Mouse (Mus musculus) liver (tissue): ENCODE measurements at regions not wholly inside any gene's neighbourhood (a gene's known extent, or its start where the extent isn't known, plus 50 kb on each side); places are given as distances from the start of the nearest gene placed in this dataset.

Experiments used
- DNase-seq: peaks from one replicate; pipeline ENCODE4 v3.0.0-alpha.2; 2020; ENCODE audit warnings: mixed read lengths

DNA sequence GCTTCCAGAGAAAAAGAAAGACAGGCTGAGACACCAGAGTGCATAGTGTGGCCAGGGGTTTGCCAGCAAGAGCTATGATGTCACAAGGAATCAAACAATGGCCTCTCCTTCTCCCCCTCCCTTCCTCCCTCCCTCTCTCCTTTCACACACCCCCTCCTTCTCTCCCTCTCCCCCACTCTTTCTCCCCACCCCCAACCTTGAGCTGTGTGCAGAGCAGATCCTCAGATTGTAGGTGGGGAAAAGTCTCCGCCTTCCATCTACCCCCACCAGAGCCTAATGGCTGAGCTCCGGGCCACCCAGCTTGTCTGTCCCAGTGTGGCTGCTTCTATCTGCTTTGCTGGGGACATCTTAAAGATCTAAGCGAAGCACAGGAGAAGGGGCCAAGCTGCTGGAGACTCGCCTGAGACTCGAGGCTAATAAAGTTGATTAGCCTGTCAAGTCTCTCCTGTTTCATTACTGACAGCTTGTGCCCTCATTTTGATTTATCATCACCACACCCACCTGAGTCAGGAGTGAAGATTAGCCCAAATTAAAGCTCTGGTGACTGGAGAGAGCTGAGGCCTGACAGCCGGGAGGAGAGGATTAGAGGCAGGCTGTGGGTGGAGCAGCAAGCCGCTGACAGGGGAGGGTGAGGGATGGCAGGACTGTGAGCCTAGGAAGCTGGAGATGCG lies 272.8 kb downstream of the Cbln1 start:
- DNase-seq: no peak

DNA sequence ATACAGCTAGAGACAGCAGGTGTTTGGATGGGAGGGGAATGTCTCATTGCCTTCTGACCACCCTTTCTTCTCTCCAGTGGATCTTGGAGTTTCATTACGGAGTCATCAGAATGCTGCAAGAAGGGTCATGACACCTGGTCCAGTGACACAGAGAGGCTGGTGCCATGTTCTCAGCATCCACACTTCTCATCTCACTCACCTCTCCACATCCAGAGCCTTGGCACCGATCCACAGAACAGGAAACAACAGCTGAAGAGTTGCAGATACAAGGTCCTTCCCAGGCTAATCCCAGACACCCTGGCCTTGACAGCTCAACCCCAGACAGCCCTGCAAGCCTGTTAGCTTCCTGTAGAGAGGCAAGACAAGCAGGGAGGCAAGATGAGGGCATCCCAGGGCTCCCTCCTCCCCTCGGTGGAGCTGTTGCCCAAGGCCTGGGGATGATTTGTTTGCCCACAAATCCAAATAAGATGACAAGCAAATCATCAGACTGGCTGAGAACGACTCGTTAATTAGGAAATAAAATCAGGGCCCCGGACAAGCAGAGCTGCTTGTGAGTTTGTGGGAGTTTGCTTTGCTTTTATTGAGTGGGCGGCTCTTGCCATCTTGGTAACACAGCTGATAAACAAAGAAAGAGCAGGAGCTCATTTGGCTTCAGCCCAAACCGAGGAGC lies 274.4 kb downstream of the Cbln1 start:
- DNase-seq: no peak

- DNase-seq: no peak
These were observed 275.4 kb downstream of the Cbln1 start for GRCm38 (mm10) chr8:87197000-87197399.

GRCm38 (mm10) chr8:87196050-87196449 lies 276.4 kb downstream of the Cbln1 start:
- DNase-seq: no peak

DNA sequence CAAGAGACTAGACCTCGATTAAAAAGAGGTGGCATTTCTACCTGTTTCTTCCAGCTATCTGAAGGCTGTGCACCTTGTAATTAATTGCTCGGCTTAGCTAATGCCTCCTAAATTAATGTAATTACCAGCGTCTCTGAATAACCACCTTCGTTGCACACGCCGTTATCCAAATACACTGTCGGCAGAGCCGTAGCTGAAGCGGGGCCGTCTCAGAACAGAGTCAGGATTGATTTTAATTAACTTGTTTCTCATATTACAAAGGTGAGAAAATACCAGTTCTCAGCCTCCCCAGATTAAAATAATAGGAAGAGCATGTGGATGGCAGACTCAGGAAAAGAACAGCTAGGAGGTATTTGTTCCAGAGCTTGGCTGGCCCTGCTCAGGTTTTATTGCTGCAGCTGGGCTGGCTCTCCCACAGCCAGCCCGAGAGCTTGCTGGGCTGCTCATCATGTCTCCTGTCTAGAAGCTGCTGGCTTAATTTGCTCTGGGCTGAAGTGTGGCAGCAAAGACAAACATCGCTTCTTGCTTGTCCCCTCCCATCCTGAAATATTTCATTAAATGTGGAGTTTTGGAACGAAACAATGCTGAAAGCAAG lies 282.5 kb downstream of the Cbln1 start:
- no peak for DNase-seq

- no peak for DNase-seq
These were observed 289.5 kb downstream of the Cbln1 start for GRCm38 (mm10) chr8:87182888-87183287.

DNA sequence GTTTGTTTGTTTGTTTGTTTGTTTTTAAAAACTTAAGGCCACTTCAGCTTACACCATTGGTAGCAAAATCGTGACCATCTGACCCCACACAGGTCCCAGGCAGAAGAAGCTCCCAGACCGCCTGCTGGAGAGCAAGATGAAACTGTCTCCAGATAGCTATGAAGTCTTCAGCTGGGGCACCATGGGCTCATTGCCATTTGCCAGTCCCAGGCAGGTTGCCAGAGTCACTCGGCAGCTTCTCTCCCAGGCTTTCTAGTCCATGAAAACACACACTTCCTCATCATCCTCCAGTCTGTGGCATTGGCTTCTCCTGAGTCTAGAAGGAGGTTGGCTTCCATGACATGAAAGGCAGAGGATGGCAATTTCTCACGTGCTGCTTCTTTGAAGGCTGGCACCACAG lies 293.5 kb upstream of the N4bp1 start:
- no peak for DNase-seq

DNA sequence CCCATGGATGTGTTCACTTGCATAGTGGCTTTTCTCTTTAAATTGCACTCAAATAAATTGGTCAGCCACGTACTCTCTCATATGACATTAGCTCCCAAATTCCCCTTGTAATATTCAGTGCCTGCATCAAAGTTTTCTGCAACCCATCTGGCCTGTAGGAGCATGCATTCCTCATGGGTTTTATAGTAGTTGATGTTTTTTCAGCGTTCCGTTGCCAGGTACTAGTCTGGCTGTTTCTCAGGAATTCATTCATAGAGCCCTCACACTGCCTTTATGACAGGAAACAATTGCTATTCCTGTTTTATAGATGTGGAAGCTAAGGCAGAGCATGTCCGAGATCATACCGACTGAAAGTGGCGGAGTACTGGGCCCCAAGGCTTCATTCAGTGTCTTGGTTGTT lies 292.6 kb upstream of the N4bp1 start:
- DNase-seq: no peak

- no peak for DNase-seq
These were observed 290.0 kb upstream of the N4bp1 start for GRCm38 (mm10) chr8:87175097-87175496.

GRCm38 (mm10) chr8:87173720-87174119 lies 288.7 kb upstream of the N4bp1 start:
- no peak for DNase-seq

GRCm38 (mm10) chr8:87166771-87167170 lies 281.7 kb upstream of the N4bp1 start:
- DNase-seq: no peak

- no peak for DNase-seq
These were observed 275.4 kb upstream of the N4bp1 start for GRCm38 (mm10) chr8:87160416-87160815.

GRCm38 (mm10) chr8:87158322-87158721 lies 273.3 kb upstream of the N4bp1 start:
- DNase-seq: no peak

- no peak for DNase-seq
These were observed 270.9 kb upstream of the N4bp1 start for GRCm38 (mm10) chr8:87155819-87156425.

DNA sequence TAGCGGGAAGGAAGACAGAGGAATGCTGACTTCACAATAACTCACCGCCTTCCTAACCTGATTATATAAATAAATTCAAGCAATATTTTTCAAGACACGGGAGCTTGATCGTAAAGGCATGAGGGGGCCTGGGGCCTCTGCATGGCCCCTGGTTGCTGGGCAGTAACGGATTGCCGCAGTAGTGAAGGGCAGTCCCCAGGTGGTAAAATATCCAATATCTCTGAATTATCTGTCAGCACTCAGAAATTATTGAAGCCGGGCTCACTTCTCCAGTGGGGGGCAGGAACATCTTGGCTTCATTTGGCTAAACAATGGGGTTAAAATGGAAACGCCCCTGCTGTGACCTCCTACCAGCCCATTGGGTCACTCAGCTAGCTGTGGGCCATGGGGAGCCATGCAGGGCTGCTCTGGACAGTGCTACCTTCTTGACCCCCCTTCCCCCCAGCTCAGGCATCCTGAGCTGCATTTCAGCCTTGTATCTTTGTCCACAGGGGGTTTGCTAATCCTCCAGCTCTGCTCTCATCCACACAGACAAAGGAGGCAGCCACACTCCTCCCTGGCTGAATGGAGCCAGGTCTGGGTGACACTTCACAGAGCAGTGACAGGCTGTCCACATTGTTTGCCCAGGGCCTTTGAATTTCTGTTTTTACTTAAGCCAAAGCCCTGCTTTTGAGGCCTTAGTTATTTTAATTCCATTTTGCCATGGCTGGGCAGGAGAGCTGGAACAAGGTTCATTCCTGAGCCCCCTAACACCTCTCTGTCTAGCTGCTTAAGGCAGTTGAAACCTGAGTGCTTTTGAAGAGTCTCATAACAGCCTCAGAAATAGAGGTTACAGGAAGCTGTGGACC lies 267.2 kb upstream of the N4bp1 start:
- DNase-seq: no peak

GRCm38 (mm10) chr8:87148853-87149252 lies 263.8 kb upstream of the N4bp1 start:
- no peak for DNase-seq

DNA sequence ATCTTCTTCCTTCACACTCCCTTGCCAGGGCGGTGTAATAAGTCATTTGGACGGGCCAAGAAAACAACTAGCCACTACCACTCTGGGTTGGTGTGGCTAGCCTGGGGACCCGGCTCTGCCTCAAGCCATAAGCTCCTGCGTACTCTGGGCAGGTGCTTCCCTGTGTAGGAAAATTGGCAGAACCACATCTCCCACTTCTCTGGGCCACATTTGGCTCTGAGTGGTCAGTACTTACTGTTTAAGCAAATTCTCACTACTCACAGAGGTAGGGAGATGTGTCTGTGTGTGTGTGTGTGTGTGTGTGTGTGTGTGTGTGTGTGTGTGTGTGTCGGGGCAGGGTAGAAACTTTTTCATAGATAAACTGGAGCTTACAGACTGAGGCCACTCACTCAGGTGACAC lies 262.6 kb upstream of the N4bp1 start:
- no peak for DNase-seq

DNA sequence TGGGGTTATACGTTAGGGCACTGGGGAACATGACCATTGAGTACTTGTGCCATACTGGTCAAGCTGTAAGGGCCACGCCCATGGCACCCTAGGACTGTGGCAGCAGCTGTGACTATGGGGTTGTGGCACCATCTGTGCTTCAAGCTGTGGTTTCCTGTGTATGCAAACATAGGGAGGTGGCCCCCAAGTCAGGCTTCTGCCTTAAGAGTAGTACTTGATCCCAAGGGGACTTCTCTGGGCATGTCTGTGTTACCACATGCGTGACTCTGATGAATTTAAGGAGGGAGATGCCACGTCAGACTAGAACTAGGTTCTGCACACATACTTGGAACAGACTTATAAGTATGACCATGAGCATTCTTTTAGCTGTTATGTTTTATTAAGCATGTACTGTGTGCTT lies 252.4 kb upstream of the N4bp1 start:
- DNase-seq: no peak

DNA sequence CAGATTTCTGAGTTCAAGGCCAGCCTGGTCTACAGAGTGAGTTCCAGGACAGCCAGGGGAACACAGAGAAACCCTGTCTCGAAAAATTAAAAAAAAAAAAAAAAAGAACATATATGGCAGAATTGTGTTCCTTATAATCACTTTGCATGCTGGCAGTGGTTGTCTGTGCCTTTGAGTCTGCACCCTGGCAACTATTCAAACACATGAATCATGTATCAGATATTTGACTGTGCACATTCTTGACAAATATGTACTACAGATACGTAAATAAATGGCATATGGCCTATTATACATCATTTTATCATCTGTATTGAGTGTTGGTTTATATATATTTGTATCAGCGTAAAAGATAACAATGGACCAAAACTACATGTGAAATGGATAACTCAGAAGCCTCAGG lies 246.7 kb upstream of the N4bp1 start:
- DNase-seq: no peak

DNA sequence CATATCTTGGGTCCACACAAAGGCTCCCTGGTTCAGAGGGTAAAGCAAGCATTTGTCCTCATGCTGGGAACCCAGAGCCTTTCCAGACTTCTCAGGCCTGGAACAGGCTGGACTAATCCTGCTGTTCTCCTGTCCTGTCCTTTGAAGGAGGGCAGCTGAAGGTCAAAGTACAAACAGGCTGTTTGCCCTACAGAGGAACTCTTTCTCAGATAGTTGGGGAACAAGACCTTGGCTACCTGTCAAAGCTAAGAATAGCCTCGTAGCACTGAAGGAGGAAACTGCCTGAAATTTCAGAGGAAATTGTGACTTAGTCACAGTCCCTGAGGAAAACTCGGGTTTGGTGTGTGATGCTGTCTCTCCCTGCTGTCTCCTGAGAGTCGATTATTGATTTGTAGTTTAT lies 245.6 kb upstream of the N4bp1 start:
- no peak for DNase-seq

DNA sequence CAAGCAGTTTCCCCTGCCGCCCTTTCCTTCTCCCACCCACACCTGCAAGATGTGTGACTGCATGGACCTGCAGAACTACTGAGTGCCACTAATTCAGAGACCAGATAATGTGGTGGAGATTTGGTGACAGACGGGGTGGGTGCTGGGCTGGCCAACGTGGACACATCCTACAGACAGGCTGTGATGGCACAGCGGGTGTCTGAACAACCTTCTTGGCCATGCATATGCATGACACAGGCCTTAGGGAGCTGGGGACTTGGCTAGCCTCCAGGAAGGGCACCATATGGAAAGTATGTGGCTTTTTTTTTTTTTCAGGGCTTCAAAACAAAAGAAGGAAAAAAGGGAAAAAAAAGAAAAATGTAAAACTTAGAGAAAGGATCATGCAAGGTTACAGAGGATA lies 243.5 kb upstream of the N4bp1 start:
- DNase-seq: no peak

DNA sequence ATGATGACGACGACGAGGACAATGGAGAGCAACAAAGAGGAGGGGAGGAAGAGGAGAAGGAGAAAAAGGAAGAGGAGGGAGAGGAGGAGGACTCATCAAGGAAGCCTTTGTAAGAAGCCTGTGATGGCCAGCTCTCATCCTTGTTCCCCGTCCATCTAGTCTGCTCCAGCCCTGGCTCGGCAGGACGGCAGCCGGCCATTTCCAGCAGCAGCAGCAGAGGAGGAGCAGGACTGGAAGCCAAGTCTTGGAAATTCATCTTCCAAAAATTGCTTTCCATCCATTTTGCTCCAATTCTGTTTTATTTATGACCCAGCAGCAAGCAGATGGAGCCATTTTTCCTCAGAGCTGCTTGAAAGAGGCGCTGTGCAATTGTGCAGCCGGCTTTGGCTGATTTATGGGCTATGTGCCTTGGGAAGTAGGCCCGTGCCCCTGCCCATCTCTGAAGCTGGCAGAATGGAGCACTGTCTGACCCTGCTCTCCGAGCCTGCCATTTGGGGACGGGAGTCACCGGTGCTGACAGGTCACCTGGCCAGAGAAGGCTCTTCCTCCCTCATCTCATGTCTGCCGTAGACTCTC lies 231.2 kb upstream of the N4bp1 start:
- DNase-seq: no peak

DNA sequence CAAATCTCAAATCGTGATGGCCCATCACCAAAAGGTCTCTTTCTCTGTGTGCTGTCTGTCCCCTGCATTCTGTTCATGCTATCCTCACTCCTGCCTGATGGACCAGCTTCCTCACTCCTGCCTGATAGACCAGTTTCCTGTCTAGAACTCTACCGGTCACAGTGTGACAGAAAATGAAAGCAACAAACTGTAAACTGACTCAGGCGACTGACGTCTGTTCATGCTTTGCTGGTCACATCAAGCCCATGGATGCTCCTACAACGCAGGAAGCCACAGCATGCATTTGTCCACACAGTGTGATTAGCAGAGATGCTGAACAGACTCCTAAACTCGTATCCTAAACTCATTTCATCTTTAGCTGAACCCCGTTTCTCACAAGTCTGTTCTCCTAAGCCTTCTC lies 227.3 kb upstream of the N4bp1 start:
- no peak for DNase-seq
